Mouse (Mus musculus): ENCODE measurements around the gene Hepacam2.
A peak's percentile ranks its signal among the peaks of the same experiment; 100 is the strongest.
"Not testable (repeated sequence)": the region's sequence is repeated elsewhere in the genome, so short reads cannot be mapped to it uniquely, and the experiment has no call there.

The Hepacam2 gene

DNA sequence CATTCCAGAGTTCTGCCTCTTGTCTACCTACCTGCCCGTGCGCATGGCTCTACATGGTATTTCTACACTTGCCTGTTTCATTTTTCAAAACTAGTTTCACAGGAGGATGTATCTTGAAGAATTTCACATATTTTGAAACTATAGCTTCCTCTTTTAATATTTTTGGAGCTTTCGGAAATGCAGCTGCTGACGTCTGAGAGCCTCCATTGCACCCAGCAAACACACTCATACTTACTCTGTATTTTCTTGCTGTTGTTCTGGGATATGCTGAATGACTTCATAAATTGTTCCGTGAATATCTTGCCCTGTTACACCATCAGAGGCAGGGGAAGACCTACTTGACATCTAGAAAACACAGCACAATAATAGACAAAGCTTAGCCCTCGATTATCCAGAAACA lies 35.1 kb downstream of the Hepacam2 start:
- DNase-seq: no peak

DNA sequence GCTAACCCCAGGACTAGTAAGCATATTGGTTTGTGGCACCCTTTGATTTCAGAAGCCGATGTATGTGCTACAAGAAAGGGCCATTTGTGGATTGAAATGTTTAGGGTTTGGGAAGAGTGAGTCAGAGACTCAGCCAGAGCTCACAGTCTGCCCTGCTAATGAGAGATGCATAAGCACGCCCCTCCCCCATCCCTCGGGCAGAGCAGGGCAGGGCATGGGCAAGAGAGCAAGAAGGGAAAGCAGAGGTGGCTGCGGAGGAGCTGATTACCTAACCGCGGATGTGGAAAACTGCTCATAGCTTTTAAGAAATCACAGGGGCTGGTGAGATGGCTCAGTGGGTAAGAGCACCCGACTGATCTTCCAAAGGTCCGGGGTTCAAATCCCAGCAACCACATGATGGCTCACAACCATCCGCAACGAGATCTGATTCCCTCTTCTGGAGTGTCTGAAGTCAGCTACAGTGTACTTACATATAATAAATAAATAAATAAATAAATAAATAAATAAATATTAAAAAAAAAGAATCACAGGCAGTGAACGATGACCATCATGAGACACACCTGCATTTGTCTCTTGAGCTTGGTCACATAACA lies 42.1 kb downstream of the Hepacam2 start:
- DNase-seq: peak; percentile 21

DNA sequence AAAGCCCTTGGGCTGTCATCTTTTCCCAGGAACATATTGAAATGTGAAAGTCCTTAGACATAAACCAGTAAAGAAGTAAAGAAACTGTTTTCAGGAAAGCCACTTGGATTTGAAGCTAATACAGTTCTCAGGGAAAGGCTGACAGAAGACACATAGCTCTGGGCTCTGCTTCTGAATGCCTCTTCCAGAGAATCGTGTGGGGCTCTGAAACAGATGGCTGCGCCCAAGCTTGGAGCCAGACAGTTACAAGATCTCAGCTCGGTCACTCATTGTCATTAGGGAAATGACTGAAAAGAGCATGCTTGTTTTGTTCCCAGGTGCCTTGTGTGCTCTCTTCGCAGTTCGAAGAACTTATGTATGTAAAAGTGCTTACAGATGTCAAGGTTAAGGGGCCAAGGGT lies 43.7 kb downstream of the Hepacam2 start:
- no peak for DNase-seq

DNA sequence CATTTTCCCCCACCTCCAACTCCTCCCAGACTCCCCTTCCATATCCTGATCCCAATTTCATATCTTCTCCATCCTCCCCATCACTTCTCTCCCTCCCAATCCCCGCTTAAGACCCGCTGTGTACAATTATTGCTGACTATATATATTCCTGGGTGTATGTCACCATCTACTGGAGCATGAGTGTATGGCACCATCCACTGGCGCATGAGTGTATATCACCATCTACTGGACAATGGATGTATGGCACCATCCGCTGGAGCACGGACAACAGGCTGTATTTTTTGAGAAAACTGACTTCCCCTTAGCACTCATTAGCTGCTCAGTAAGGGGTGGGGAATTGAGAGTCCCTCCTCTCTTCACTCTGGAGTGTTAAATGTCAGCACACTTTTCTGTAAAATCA lies 50.7 kb downstream of the Hepacam2 start:
- peak; percentile 88 for DNase-seq

DNA sequence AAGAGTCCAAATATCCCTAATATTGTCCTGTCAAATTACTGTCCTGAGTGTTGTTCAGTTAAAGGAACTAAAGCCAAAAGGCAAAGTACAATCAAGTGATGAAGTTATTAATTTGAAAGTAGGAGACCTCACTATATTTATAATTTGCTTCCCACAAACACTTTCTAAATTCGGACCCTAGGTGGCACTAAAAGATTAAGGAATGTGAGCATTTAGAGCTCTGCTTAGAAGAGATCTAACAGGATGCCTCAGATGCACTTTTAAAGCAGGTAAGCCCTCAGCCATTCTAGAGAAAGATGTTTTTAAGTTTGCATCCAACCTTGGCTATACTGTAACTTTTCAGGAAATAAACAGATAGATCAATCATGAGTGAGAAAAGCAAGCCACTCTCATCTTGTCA lies 54.2 kb downstream of the Hepacam2 start:
- no peak for DNase-seq

DNA sequence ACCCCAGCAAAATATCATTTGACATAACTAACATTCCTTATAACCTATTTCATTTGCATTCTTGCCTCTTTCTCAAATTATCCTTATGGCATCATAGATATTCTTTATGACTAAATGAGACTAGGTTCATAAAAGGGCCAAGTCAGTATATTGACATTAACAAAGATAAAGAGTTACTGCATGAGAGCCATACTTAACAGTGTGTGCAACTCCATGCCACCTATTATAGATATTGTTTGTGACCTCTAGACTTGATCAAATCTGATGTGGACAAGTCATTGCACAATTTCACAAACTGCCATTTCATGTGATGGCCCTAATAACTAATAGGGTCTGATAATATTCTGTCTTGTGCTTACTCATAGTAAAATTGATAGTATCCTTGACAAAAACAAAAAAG lies 62.0 kb downstream of the Hepacam2 start:
- DNase-seq: no peak

DNA sequence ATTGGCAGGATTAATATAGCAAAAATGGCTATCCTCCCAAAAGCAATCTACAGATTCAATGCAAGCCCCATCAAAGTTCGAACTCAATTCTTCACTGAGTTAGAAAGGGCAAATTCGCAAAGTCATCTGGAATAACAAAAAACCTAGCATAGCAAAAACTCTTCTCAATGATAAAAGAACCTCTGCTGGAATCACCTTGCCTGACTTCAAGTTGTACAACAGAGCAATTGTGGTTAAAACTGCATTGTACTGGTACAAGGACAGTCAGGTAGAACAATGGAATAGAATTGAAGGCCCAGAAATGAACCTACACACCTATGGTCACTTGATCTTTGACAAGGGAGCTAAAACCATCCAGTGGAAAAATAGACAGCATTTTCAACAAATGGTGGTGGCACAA lies 67.1 kb downstream of the Hepacam2 start:
- DNase-seq: not testable (repeated sequence)

DNA sequence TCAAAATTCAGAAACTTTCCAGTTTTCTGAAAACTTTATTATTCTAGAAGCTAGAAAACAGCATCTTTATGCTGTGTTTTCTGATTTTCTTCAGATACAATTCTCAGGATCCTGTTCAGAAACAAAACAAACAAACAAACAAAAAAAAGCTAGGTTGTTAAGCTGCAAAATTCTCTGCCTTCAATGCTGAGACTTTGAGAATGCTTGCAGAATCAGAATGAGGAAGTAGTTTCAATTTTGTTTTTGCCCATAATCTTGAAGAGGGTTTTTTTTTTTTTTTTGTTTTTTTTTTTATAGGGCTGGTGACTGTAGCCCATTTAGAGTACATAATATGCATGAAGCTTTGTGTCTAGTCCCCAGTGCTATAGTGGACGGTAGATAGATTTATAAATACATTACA lies 71.1 kb downstream of the Hepacam2 start:
- no peak for DNase-seq

DNA sequence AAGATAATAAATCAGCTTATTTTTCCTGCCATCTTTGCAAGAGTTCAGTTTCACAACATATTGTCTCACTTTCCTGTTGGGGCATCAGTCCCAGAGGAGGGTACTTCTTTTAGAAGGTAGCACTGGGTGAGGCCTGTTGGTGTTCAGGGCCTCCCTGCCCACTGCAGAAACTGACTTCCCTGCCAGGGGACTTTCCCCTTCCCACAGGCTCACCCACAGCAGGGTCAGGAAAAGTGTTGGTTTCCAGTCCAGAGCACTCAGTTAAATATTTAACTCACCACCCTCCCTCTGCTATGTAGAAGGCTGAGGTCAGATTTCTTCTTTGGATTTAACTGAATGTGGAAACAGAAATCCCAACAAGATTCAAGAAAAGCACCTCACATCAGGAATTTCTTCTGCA lies 72.8 kb downstream of the Hepacam2 start:
- DNase-seq: peak; percentile 94

DNA sequence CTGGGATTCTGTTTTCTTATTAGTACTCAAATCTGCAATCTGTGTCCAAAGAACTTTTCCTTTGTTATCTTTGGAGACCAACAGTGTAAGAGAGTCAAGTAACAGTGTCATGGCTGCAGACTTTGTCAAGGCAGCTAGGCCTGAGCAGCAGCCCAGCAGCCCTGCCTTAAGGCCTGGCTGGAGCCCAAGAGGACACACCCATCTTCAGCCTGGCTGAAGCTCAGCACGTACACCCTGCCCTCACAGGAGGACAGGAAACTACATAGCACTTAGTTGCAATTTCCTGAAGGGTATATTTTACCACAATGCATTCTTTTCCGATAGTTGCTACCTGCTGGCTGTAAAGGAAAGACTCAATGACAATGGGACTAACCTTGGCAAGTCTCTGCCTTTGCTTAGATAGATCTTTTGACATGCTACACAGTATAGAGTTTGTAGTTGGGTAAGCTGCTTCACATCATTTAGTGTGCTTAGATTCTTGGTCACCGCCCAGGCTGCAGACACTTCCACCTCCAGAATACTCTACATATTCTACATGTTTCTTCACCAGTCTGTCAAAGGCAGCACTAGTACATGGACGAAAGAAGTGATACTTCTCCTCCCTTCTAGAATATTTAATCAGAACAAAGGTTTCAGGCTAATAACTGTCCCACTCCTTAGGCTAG lies 73.4 kb downstream of the Hepacam2 start:
- DNase-seq: peak; percentile 78
